Mouse (Mus musculus) ovary, postnatal 14 days (tissue): ENCODE data around the gene Khk.

Source experiments
- DNase-seq: peaks from one replicate; pipeline ENCODE4 v3.0.0; 2022; ENCODE audit warnings: low spot score

Gene Khk

GRCm38 (mm10) chr5:30969440-30969839, 48.2 kb downstream of the Khk start:
- DNase-seq, result no peak

GRCm38 (mm10) chr5:30974870-30975656, 53.8 kb downstream of the Khk start:
- DNase-seq, result peak; percentile 65
